Mouse (Mus musculus) E14TG2a.4 (cell line): ENCODE data around the gene Il9r.

Experiments
- CTCF ChIP-seq: conservative IDR thresholded peaks from 2 replicates; pipeline ENCODE4 v1.5.1; 2014; ENCODE audit warnings: low read length
- NANOG ChIP-seq: IDR thresholded peaks from 2 replicates; pipeline ENCODE4 v1.6.1; 2014; ENCODE audit warnings: borderline replicate concordance, low read length, mixed read lengths
- POU5F1 ChIP-seq: IDR thresholded peaks from 2 replicates; pipeline ENCODE4 v1.6.1; 2014; ENCODE audit warnings: low read length, borderline replicate concordance

DNA sequence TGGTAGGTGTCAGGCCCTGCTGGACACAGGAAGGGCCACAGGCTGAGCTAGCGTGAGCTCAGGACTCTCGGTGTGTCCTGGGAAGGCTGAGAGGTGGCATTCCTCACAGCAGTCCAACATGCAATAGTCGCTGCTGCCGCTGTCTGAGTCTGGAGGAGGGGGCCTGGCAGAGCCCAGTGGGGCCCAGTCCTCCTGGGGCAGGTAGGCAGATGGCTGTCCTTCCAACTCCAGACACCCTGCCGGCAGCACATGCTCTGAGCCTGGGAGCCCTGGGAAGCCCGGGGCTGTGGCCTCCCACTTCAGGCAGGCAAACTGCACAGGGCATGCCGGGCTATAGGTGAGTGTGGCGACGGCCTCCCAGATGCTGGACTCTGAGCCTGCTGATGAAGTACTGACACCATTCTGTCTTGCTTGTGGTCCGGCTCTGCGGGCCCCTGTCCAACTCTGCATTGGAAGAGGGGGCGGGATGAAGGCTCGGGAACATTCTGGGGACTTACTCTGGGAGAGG, 9.4 kb downstream of the Il9r start:
- TF ChIP-seq CTCF (no peak), NANOG (no peak), POU5F1 (no peak)
